Mouse (Mus musculus): ENCODE data around the gene Sstr3. TPM values are rescaled to one million over a fixed set of nuclear protein-coding genes. Genes with fewer than 3 reads are reported as not detected.

Sstr3 gene
- polyA plus RNA-seq, 1 experiment from 2014 or later: 0.20 TPM

- H3K9ac ChIP-seq: no peak overlapping the region
- no peak overlapping the region for H3K27ac ChIP-seq
- H3K4me1 ChIP-seq (replicated peaks): no peaks in the 10 kb centered on the region
- 54% methylated on average over 10 of the region's 10 CpGs for WGBS
- H3K36me3 ChIP-seq: no peaks in the 10 kb centered on the region
- no peaks in the 10 kb centered on the region for H3K27me3 ChIP-seq
- no peak overlapping the region for H3K4me3 ChIP-seq
- no peak for ATAC-seq (replicated peaks; ENCODE audit: insufficient number of reproducible peaks, insufficient read depth, low FRiP score, low read depth)
- no peaks in the 10 kb centered on the region for H3K9me3 ChIP-seq (replicated peaks)
- no peak overlapping the region for H3K4me2 ChIP-seq
Measured at GRCm38 (mm10) chr15:78557693-78558535, 13.4 kb upstream of the Sstr3 start.

- Histone ChIP-seq H3K4me1 (replicated peaks) (no peaks in the 10 kb centered on the region), H3K4me3 (peak overlapping the region; percentile 29), H3K36me3 (no peaks in the 10 kb centered on the region), H3K4me2 (peak overlapping the region; percentile 44), H3K27me3 (no peaks in the 10 kb centered on the region), H3K27ac (no peak overlapping the region), H3K9me3 (replicated peaks) (no peaks in the 10 kb centered on the region), H3K9ac (no peak overlapping the region)
- no peak for ATAC-seq (replicated peaks; ENCODE audit: insufficient number of reproducible peaks, insufficient read depth, low FRiP score, low read depth)
- WGBS: 57% methylated on average over 25 of the region's 25 CpGs
Measured at GRCm38 (mm10) chr15:78554545-78555313, 10.2 kb upstream of the Sstr3 start.

DNA sequence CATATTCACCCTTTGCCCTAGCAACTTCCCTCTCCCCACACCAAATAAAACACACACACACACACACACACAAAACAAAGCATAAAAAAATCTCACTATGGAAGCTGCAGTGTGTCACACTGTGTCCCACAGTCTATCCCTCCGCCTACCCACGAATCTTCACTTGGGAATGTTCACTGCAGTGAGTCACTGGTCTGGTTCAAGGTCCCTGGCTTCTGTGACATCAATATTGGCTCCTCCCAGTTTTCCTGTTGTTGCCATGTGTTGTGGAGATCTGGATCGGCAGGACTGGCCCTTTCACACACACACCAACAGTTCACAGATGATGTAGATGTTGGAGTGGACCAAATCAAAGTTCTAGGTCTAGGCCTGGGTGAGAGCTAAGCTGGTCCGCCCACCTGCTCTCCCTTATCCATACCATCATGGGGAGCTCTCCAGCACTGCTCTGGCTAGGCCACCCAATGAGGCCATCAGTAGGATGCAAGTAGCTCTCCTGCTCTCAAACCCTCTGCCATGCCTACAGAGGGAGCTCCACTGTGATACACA is 4.8 kb upstream of the Sstr3 start:
- no peaks in the 10 kb centered on the region for H3K36me3 ChIP-seq
- H3K9ac ChIP-seq: no peak overlapping the region
- WGBS: 64% methylated on average over 4 of the region's 4 CpGs
- H3K4me3 ChIP-seq: no peak overlapping the region
- no peak overlapping the region for H3K27ac ChIP-seq
- peaks cover 17% of the 10 kb centered on the region for H3K4me1 ChIP-seq (replicated peaks)
- H3K9me3 ChIP-seq (replicated peaks): no peaks in the 10 kb centered on the region
- ATAC-seq (replicated peaks; ENCODE audit: insufficient number of reproducible peaks, insufficient read depth, low FRiP score, low read depth): no peak
- H3K4me2 ChIP-seq: no peak overlapping the region
- H3K27me3 ChIP-seq: peaks cover 17% of the 10 kb centered on the region

DNA sequence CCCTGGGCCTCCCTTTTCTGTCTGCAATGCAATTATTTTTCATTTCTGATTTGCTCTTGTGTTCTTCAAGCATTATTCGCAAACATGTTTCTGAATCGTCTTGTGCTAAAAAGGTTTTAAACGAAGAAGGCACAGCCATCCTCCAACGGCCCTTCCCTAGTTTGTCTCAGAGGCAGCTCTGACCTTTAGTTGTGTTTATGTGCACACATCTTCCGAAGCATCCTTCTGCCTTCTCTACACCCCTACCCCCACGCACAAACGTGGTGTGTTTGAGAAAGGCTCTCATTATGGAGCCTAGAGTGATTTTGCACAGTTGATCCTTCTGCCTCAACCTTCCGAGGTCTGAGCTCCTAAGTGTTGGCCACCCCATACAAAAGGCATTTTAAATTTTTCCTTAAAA is 4.2 kb upstream of the Sstr3 start:
- 71% methylated on average over 8 of the region's 8 CpGs for WGBS
- H3K36me3 ChIP-seq: no peaks in the 10 kb centered on the region
- no peak for ATAC-seq (replicated peaks; ENCODE audit: insufficient number of reproducible peaks, insufficient read depth, low FRiP score, low read depth)
- no peak overlapping the region for H3K4me2 ChIP-seq
- H3K27ac ChIP-seq: no peak overlapping the region
- H3K9ac ChIP-seq: no peak overlapping the region
- no peak overlapping the region for H3K4me3 ChIP-seq
- H3K27me3 ChIP-seq: peaks cover 23% of the 10 kb centered on the region
- no peaks in the 10 kb centered on the region for H3K9me3 ChIP-seq (replicated peaks)
- H3K4me1 ChIP-seq (replicated peaks): peaks cover 17% of the 10 kb centered on the region

GRCm38 (mm10) chr15:78548336-78548665 is 3.8 kb upstream of the Sstr3 start:
- no peaks in the 10 kb centered on the region for H3K36me3 ChIP-seq
- H3K9me3 ChIP-seq (replicated peaks): no peaks in the 10 kb centered on the region
- peak; percentile 21; the same call in 1 of the 2 replicates for ATAC-seq (replicated peaks; ENCODE audit: insufficient number of reproducible peaks, insufficient read depth, low FRiP score, low read depth)
- H3K27ac ChIP-seq: no peak overlapping the region
- H3K27me3 ChIP-seq: peaks cover 25% of the 10 kb centered on the region
- H3K4me2 ChIP-seq: no peak overlapping the region
- 23% methylated on average over 3 of the region's 3 CpGs for WGBS
- no peak overlapping the region for H3K4me3 ChIP-seq
- H3K9ac ChIP-seq: no peak overlapping the region
- peaks cover 17% of the 10 kb centered on the region for H3K4me1 ChIP-seq (replicated peaks)

DNA sequence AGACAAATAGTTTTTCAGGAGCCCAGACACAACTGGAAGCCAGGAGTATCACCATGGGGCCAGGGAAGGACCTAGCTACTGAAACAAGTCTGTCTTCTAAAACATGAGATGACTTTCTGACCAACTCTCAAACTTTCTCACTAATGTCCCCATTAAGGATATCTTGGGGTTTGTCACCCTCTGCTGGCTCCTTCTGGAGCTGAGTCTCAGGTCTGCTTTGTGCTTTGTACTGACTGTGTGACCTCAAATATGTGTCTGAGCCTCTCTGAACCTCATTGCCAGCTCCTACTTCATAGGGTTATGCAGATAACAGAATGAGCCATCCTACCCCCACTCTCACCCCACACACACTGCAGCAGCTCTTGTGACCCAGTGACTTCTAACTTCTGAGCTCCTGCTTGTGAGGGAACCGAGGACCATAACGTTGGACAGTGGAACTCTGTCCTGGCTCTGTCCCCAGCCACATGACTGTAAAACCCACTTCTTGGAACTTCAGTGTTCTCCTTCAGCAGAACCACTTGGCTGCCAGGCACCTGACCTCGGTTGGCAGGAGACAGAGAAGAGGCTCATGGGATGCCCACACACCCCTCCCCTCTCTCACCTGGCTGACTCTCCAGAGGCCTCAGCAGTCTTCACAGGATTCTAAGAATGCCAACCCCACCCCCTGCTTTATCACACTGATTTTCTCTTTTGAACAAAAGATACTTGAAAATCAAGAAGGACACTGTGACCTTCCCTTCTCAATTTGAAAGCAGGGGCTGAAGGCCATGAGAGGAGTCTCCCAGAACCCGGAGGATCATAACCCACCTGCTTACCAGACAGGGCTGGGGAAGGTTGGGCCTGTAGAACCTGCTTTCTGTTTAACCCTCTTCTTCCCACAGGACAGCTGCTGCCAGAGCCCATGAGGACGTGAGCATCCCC is 3.2 kb upstream of the Sstr3 start:
- no peak overlapping the region for H3K9ac ChIP-seq
- peaks cover 21% of the 10 kb centered on the region for H3K4me1 ChIP-seq (replicated peaks)
- no peak for ATAC-seq (replicated peaks; ENCODE audit: insufficient number of reproducible peaks, insufficient read depth, low FRiP score, low read depth)
- H3K4me3 ChIP-seq: no peak overlapping the region
- no peak overlapping the region for H3K4me2 ChIP-seq
- no peaks in the 10 kb centered on the region for H3K36me3 ChIP-seq
- no peaks in the 10 kb centered on the region for H3K9me3 ChIP-seq (replicated peaks)
- H3K27ac ChIP-seq: no peak overlapping the region
- 37% methylated on average over 5 of the region's 5 CpGs for WGBS
- peaks cover 25% of the 10 kb centered on the region for H3K27me3 ChIP-seq

GRCm38 (mm10) chr15:78546060-78546459 is 1.6 kb upstream of the Sstr3 start:
- ATAC-seq (replicated peaks; ENCODE audit: insufficient number of reproducible peaks, insufficient read depth, low FRiP score, low read depth): no peak
- Histone ChIP-seq H3K9ac (no peak overlapping the region), H3K4me2 (no peak overlapping the region), H3K27me3 (peaks cover 25% of the 10 kb centered on the region), H3K4me1 (replicated peaks) (peaks cover 38% of the 10 kb centered on the region), H3K27ac (no peak overlapping the region), H3K4me3 (no peak overlapping the region), H3K36me3 (no peaks in the 10 kb centered on the region), H3K9me3 (replicated peaks) (no peaks in the 10 kb centered on the region)
- WGBS: 75% methylated on average over 4 of the region's 4 CpGs

DNA sequence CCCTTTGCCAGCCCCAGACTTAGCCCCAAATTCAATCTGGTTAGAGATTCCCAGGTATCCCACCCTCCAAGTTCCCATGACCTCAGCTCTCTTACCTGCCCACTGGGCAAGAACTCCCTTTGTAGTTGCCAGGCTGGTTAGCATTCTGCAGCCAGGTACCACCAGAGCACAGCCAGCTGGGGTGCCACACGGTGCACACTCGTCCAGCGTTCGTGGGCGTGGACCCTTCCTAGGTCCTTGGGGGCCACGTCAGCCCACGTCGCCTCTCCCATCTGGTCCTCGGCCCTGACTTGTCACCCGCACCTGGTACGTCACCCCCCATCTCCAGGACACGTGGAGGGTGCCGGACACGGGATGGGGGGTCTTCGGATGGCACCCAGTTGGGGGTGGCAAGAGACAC is 444 bp downstream of the Sstr3 start:
- peaks cover 38% of the 10 kb centered on the region for H3K27me3 ChIP-seq
- 73% methylated on average over 15 of the region's 15 CpGs for WGBS

DNA sequence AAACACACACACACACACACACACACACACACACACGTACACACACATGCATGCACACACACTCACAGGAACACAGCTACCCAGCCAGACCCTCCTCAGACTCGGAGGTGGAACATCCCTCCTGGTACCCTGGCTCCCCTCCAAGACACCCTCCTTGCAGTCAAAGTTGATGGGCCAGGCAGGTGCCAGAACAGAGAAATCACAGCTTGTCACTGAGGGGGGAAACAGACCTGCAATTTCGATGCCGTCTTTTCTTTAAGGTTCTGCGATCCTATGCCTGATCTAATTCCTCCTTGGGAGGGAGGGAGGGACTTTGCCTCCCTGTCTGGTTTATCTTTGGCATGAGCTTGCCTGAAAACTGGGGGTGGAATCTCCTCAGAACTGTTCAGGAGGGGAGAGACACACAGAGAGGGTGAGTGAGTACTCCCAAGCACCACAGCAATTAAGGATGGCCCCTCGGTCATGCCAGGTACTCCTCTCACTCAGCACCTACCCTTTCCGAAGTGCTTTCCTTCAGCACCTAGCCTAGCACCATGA is 1.6 kb downstream of the Sstr3 start:
- no peak for ATAC-seq (replicated peaks; ENCODE audit: insufficient number of reproducible peaks, insufficient read depth, low FRiP score, low read depth)
- Histone ChIP-seq H3K27me3 (peaks cover 38% of the 10 kb centered on the region), H3K9me3 (replicated peaks) (no peaks in the 10 kb centered on the region), H3K4me2 (no peak overlapping the region), H3K9ac (no peak overlapping the region), H3K36me3 (no peaks in the 10 kb centered on the region), H3K4me1 (replicated peaks) (peaks cover 29% of the 10 kb centered on the region), H3K4me3 (no peak overlapping the region), H3K27ac (no peak overlapping the region)
- WGBS: 50% methylated on average over 7 of the region's 7 CpGs

More for the DNA sequence above, 444 bp downstream of the Sstr3 start:
- no peaks in the 10 kb centered on the region for H3K36me3 ChIP-seq
- H3K4me2 ChIP-seq: no peak overlapping the region
- no peaks in the 10 kb centered on the region for H3K9me3 ChIP-seq (replicated peaks)
- no peak overlapping the region for H3K4me3 ChIP-seq
- H3K4me1 ChIP-seq (replicated peaks): peaks cover 38% of the 10 kb centered on the region
- no peak overlapping the region for H3K9ac ChIP-seq
- no peak overlapping the region for H3K27ac ChIP-seq
- no peak for ATAC-seq (replicated peaks; ENCODE audit: insufficient number of reproducible peaks, insufficient read depth, low FRiP score, low read depth)

DNA sequence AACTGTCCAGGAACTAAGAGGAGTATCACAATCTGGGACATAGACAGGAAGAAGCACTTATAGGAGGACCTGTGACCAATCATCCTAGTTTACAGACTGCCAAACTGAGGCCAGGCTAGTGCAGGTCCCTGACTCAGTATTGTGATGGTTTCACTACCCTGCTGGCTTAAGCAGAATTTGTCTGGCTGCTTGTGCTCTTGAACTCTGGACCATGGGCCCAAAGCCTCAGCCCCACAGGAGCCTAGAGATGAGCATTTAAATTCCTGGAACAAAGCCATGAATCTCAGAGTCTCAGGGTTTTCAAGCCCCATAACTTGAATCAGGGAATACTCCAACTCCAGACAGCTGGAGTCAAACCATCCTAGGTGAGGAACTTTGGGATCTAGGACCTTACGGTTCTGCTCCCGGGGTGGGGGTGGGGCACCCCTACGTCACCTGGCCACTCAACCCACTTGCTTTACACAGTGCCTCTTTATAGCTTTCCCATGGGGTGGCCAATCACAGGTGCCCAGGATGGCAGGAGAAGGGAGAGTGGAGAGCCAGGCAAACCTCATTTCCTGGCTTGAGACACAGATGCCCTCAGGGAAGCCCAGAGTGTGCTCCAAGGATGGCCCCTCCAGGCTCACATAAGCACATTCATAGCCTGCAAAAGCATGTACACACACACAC is 2.3 kb downstream of the Sstr3 start:
- Histone ChIP-seq H3K36me3 (no peaks in the 10 kb centered on the region), H3K9me3 (replicated peaks) (no peaks in the 10 kb centered on the region), H3K4me2 (no peak overlapping the region), H3K9ac (no peak overlapping the region), H3K27ac (peak overlapping the region; percentile 54), H3K4me1 (replicated peaks) (peaks cover 25% of the 10 kb centered on the region), H3K4me3 (no peak overlapping the region), H3K27me3 (peaks cover 38% of the 10 kb centered on the region)
- no peak for ATAC-seq (replicated peaks; ENCODE audit: insufficient number of reproducible peaks, insufficient read depth, low FRiP score, low read depth)
- 78% methylated on average over 3 of the region's 3 CpGs for WGBS

All from heart, embryonic 15.5 days (tissue).